Mouse (Mus musculus) thymus, postnatal 10 days (tissue): ENCODE measurements around the gene Ly6g6c.
A peak's percentile ranks its signal among the peaks of the same experiment; 100 is the strongest.

Experiments
- DNase-seq, 2 experiments: peaks; one replicate each; pipeline ENCODE4 v3.0.0; 2021; ENCODE audit warnings: low spot score in 2 of 2

Gene Ly6g6c

DNA sequence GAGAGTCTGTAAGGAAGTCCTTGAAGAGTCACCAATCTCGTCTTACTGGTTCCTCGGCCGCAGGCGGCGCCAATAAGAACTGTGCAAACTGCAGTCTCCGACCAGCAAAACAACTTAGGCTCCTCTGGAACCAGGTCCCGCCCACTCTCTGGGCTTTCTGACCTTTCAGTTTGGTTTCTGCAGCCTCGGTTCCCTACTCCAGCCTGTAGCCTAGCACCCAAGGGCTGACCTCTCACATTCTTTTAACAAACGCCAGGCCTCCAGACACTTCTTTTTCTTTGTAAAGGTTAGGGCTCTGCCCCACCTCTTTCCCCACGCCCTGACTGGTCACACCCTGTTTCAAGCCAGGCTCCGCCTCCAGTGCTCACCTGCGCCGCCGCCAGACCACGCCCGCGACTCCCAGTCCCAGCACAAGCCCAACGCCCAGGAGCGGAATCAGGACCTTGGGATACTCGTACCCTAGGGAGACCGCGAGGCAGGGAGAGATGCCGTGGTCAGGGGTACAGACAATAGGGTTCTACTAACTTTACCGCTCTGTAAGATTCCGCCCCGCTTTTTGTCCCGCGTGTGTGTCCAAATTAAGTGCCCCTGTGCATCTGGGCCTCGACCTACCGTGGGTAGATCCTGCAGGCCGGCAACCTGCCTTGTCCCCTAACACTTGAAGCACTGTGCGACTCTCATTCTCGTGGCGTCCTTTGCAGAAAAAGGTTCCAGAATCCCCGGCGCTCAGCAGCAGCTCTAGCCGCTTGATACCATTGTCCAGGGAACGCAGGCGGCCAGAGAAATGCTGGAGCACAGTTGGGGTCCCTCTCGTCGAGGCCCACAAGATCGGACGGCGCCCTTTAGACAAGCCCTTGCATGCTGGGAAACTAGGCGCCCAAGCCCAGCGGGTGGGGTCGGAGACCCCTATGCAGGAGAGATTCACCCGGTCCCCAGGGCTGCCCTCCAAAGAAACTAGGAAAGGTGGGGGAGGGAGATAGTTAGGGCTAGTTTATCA lies at the start of gene Ly6g6c:
TSS of gene Ly6g6c (plus strand) at position 438 of the 997 bp plus-strand sequence.
- no peak for DNase-seq

DNA sequence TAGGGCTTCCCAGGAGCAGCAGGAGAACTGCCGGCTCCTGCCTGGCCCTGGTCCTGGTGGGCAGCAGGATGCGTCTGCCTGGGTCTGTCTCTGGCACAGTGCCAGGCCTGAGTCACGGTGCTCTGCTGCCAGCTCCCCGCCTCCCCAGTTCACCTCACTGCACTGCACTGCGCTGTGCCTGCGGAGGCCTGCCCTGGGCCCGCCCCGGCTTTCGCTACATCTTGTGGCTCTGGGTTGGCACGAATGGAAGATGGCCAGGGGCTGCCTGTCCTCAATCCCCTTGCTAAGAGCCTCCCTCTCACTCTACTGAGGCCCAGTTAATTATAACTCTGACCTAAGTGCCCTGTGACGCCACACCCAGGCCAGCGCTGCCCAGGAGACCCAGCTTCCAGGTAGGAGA lies 48.8 kb upstream of the Ly6g6c start, which contains the start of gene Vwa7:
TSS of gene Vwa7 (plus strand) at position 204 of the 400 bp plus-strand sequence.
- DNase-seq, result no peak

DNA sequence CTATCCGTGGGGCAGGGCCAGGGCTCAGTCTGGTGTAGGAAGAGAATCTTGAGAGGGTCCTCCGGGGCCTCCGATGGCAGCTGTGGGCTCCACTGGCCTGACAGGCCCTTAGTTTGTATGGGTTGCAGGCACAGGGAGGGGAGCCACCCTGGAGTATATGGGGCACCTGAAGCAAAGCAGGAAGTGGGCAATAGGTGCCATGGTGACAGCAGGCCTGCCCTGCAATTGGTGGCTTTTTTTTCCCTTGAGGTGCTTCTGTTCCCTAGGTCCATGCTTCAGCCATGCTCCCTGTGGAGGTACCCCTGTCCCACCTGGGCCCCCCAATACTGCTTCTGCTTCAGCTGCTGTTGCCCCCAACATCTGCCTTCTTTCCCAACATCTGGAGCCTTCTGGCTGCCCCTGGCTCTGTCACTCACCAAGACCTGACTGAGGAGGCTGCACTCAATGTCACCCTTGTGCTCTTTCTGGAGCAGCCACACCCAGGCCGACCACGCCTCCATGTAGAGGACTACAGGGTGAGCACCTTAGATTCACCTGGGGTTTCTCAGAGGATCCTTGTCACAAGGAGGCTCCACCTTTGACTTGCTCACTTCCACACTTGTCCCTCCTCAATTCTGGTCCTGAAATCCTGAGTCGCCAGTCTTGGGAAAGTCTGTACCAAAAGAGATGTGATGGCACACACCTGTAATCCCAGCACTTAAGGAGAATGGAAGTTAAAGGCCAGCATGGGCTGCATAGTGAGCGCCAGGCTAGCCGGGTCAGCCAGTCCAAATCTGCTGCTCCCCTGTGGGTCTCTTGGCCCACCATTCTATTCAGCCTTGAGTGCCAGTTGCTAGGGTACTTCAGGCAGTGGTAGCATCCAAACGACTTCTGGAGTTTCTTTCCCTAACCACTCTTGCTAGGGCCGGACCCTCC lies 48.1 kb upstream of the Ly6g6c start:
- no peak for DNase-seq

DNA sequence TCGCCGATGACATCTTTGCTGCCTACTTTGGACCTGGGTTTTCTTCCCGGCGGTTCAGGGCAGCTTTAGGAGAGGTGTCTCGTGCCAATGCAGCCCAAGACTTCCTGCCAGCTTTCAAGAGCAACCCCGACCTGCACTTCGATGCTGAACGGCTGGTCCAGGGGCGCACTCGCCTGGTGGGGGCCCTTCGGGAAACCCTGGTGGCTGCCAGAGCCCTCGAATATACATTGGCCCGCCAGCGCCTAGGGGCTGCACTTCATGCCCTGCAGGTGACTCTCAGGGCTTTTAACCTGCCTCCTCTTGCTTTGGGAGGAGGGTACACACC lies 47.5 kb upstream of the Ly6g6c start:
- no peak for DNase-seq

DNA sequence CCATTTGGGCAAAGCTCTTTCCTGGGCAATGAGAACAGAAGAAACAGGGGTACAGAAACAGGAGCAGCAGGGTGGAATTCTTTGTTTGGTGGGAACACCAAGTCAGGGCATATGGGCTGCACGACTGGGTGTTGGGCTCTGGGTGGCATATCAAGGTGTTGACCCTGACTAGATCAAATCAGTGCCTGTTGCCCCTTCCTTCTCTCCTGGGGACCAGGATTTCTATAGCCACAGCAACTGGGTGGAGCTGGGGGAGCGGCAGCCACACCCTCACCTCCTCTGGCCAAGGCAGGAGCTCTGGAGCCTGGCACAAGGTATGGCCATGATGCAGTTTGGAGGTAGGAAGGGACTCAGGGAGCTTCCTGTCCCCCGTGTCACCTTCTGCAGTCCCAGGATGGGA lies 47.0 kb upstream of the Ly6g6c start:
- no peak for DNase-seq

DNA sequence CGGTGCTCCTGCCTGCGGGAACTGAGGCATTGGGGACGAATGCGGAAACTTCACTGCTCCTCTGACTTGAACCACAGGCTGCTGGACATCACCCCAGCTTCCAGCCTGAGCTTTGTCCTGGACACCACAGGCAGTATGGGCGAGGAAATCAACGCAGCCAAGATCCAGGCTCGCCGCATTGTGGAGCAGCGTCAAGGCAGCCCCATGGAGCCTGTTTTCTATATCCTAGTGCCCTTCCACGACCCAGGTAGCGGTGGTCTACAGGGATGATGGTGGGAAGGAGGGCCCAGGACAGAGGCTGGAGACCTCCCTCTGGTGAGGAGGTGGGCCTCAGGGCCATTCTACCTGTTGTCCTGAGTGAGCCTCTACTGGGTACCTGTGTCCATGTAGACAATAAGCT lies 45.3 kb upstream of the Ly6g6c start:
- DNase-seq, result no peak

DNA sequence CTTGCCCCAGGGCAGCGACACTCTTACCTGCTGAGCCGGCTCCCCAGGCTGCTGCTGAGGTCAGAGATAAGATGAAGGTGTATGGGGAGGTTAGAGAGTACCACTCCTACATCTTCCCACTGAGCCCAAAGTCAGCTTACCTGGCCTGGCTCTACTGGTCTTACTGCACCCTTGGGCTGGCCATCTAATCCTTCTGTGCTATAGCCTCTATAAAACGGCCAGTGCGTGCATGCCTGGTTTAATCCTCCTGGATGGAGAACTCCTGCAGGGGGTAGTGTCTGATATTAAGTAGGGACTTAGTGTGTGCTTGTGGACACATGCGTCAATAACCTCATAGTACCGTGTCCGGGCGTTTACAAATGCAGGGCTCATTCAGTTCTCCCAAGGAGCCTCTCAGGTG lies 44.6 kb upstream of the Ly6g6c start:
- no peak for DNase-seq

DNA sequence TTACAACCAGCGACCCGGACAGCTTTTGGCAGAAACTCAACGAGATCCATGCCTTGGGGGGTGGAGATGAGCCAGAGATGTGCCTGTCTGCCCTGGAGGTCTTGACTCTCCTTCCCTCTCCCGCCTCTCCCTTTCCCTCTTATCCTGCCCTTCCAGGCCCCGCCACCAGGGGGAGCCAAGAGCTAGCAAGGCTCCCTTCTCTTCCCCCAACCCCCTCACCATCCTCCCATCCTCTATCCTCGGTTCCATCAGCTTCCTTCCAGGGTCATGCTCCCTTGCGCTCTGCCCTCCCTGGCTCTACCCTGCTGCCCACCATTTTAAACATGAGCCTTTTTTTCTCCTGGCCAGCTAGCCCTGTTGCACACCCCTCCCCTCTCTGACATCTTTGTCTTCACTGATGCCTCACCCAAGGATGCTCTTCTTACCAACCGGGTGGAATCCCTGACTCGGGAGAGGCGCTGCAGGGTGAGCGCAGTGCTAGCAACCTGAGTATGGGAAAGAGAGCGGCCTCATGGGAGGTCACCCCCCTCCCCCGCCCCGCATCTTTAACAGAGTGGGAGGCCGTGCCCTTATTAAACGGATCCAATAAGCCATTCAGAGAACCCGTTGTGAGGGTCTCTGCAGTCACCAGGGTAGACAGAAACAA lies 43.9 kb upstream of the Ly6g6c start:
- DNase-seq, result peak; percentile 81 to 96

DNA sequence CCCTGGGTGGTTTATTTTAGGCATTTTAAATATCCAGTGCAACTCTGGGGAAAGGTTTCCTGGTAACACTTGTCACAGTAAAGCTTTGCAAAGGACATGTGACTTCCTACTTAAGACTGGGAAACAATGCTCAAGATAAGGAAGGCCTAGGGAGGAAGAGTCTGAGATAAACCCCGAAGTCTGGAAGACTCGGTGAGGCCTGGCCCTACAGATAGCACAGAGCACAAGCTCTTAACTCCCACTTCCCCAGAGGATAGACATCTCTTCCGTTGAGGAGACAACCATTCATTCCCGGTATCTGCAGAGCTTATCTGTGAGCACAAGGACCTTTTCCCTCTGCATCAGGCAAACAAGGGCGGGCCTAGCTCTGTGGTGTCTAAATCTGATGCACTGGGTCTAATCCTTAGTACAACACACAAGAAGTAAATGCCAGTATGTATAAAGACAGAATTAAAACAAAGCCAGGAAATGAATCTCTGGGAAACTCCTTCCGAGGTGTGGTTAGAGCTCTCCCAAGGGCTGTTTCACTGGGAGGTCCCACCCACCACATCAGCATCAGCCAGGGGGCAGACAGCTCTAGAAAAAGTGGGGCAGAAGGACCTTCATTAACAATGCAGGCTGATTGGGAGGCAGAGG lies 43.2 kb upstream of the Ly6g6c start:
- no peak for DNase-seq

DNA sequence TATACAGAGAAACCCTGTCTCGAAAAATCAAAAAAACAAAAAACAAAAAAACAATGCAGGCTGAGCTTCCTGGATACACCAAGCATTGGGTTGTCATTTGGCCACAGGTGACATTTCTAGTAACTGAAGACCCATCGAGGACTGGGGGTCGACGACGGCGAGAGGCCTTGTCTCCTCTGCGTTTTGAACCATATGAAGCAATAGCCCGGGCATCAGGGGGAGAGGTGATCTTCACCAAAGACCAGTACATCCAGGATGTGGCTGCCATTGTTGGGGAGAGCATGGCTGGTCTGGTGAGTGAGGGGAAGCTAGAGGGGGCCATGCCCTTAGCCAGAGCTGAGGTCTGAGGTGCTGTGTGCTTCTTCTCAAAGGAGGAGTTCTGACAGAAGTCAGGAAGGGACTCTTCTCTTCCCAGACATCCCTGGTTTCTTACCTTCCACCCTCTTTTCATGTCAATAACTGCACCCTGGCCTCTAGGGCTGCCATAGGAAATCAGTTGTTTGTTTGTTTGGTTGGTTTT lies 42.6 kb upstream of the Ly6g6c start:
- no peak for DNase-seq

DNA sequence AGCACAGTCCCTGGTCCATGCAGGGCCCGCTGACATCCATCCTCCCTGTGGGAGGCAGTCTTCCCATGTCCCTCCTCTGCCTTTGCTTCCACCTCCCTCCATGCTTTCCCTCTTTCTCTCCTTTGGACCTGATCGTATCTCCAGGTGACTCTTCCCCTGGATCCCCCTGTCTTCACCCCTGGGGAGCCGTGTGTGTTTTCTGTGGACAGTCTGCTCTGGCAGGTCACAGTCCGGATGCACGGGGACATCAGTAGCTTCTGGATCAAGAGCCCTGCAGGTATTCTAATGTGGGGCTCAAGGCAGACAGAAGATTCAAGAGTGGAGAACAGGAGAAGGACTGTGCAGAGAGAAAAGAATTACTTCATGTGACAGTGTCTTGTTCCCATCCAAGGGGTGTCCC lies 42.0 kb upstream of the Ly6g6c start:
- no peak for DNase-seq

DNA sequence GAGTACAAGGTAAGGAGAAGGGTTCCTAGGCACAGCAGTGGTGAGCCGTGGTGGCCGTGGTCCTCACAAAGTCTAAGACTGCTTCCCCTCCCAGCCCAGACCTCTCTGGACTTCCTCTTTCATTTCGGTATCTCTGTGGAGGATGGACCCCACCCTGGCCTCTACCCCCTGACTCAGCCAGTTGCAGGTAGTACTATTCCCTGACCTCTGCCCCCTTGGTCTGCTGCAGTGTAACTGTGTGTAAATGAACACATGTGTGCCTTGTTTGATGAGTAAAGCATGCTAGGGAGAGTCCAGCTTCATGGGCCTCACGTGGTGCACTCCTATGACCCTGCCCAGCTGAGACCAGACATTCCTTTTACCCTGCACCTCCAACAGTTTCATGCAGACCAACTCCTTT lies 41.4 kb upstream of the Ly6g6c start:
- DNase-seq, result no peak

DNA sequence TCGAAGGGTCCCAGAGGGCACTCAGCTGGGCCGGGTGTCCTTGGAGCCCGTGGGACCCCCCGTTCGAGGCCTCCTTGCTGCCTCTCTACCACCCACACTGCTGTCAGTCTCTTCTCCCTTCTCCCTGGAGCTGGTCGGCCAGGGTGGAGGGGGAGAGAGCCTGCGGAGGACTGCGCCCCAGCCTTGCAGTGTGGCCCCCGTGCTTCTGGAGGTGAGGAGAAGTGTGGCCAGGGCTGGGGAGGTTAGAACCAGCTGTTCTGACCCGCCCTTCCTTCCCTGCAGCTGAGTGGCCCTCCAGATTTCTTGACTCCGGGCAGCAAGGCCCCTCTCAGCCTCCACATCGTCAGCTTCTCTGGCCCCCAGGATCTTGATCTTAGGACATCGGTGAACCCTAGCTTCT lies 40.9 kb upstream of the Ly6g6c start:
- no peak for DNase-seq

DNA sequence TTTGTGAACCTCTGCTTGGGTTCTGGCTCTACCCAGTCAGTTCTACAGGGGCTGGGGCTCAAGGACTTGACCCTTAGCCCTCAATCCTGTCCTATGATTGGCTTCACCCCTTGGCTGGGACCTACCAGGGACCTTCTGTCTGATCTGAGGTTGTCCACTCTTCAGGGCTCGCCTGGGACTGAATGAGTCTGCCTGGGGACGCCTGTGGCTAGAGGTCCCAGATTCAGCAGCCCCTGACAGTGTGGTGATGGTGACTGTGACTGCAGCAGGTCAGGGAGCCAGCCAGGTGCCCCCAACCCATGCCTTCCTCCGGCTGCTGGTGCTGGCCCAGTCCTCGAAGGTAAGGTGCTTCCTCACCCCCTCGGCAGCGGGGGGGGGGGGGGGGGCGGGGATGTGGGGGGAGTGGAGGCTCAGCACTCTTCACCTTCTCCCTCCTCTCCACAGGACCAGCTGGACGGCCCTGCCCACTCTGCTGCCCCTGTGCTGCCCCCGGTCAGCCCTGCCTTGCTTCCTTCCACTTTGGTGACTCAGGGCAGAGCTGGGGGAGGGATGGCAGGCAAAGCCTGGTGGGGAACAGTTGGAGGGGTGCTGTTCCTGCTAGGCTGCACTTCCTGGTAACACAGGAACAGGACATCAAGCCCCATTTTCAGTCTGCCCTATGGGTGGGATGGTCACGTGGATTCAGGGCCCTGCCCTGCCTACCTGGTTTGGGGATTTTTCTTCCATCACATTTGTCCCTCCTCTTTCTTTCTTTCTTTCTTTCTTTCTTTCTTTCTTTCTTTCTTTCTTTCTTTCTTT lies 40.3 kb upstream of the Ly6g6c start:
- DNase-seq, result no peak

DNA sequence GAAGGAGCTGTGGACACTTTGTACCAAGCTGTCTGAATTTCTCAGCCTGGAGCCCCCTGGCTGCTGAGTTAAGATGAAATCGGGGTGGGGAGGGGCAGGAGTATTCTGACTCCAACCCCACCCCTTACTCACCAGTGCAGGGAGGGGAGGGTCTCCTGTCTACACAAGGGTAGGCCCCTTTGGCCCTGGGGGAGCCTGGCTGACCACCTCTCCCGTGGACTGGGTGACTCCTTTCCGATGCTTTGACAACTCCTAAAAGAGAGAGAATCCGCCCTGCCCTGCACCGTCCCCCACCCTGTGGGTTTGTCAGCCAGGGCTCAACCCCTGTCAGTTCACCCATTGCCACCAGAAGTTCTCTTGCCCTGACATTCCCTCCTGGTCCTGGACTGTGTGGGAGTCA lies 39.0 kb upstream of the Ly6g6c start:
- no peak for DNase-seq

DNA sequence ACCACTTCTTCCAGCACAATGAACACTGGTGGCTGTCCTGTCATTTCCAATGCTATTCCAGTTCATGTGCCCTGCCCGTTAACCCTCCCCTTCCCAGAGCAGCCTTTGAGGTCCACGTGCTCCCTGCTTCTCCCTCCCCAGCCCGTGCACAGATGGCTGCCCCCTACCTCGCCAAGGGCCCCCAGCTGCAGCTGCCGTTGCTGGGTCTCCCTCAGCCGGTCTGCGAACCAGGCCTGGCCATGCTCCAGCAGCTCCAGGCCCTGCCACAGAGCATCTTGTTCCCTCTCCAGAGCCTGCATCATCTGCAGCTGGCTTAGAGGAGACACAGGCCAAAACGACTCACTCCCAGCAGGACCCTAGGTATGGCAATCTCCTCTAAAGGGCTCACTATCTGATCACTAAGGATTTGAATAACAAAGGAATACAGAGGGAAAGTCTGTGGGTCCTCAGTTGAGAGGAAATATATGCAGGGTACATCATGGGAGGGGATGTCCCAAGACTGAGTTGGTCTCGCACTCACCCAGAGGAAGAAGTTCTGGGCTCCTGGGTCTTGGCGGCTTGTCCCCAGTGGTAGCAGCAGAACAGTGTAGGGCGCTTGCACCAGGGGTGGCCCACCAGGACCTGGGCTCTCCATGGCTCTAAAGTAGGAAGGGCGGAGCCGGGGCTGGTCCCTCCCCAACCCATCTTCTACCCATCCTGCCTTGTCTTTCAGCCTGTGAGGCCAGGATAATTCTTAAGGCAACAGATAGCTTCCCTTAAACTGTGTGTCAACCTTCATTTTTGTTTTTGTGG lies 37.7 kb upstream of the Ly6g6c start, which contains the start of gene Sapcd1:
TSS of gene Sapcd1 (minus strand) at position 740 of the 792 bp plus-strand sequence.
- DNase-seq, result no peak

DNA sequence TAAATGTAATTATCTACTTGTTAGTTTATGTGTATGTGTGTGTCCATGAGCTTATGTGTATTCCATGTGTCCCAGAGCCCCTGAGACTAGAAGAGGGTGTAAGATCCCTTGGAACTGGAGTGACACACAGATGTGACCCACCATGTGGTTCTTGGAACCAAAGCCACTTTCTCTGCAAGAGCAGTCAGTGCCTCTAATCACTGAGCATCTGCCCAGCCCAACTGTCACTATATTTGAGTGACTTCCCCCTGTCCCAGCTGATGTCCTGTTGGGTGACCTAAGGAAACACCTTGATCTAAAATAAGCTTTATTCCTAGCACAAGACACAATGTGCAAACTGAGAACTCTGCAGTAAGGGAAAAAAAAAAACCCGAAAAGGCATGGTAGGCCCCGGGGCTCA lies 36.9 kb upstream of the Ly6g6c start:
- DNase-seq, result no peak

DNA sequence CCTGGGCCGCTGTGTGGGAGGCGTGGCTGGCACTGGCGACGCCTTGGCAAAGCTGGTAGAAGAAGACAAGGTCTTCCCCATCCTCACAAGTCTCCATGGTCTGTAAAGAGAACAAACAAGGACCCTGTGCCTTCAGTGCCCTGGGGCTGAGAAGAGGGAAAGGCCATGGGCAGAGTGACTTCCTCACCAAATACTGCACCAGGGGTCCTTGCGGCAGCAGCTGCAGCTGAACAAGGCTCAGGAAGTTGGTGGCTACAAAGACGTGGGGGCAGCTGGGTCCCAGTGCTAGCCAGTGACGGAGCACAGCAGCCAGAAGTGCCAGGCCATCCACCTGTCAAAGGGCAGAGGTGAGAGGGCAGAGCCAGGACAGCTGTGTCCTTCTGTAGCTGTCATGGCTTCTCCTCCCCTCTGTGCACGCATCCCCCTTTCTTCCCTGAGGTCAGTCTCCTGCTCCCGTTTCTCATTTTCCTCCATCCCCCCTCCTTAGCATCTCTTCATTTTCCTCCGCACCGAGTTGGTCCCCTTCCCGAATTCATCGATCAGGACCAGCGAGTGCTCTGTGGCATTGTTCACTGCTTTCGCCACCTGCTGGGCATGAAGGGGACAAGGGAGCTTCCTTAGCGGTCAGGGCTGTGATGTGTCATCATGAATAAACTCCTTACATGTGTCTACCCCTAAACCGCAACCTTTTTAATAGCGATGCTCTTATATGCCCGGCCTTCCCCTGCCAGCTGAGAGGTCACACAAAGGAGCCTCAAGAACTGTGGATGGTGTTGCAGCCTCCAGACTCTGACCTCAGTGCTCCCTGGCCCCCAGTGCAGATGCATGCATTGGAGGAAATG lies 35.3 kb upstream of the Ly6g6c start:
- DNase-seq, result peak in 1 of 2 experiments; percentile 37

DNA sequence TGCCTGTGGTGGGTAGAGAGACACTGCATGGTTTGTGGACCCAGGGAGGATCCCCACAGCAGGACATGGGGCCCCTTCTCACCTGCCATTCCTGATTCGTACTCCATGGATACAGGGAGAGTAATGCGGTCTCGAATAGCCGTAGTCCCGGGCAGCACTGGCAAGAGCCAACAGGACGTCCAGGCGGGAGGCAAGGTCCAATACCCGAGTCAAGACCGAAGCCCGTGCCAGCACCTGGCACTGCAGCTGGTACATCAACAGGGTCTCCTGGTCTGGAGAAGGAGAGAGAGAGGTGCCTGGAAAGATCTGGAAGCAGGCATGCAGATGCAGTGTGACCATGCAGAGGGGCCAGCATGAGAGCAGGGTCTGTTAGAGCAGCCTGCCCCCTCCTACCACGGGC lies 33.9 kb upstream of the Ly6g6c start:
- no peak for DNase-seq
